Mouse (Mus musculus) embryonic facial prominence, embryonic 13.5 days (tissue): ENCODE data around the gene Bbc3. TPM values are rescaled to one million over a fixed set of nuclear protein-coding genes. Genes with fewer than 3 reads are reported as not detected.
"Not testable (repeated sequence)": the region's sequence is repeated elsewhere in the genome, so short reads cannot be mapped to it uniquely, and the experiment has no call there.

Experiments used
- ATAC-seq: fragments of 200-750 bp; cut with Nextera tagmentation; 2 replicates; pipeline ENCODE4 v1.8.0; 2017; ENCODE audit warnings: low read depth; ENCODE audit not compliant: insufficient number of reproducible peaks, insufficient read depth, low FRiP score, low TSS enrichment
- H3K27ac ChIP-seq: fragments of 300-500 bp; sonication (generic); 2 replicates; pipeline ENCODE4 v1.5.1; 2015; ENCODE audit warnings: moderate library complexity, mild to moderate bottlenecking, inconsistent platforms
- H3K27me3 ChIP-seq: fragments of 300-500 bp; sonication (generic); 2 replicates; pipeline ENCODE4 v1.6.1; 2015; ENCODE audit warnings: mild to moderate bottlenecking, inconsistent platforms
- H3K36me3 ChIP-seq: fragments of 300-500 bp; sonication (generic); 2 replicates; pipeline ENCODE4 v1.6.1; 2015; ENCODE audit warnings: mild to moderate bottlenecking, inconsistent platforms
- H3K4me1 ChIP-seq: fragments of 300-500 bp; sonication (generic); 2 replicates; pipeline ENCODE4 v1.6.1; 2015; ENCODE audit warnings: inconsistent platforms
- H3K4me2 ChIP-seq: fragments of 300-500 bp; sonication (generic); 2 replicates; pipeline ENCODE4 v1.6.1; 2015; ENCODE audit warnings: moderate library complexity, mild to moderate bottlenecking, inconsistent platforms
- H3K4me3 ChIP-seq: fragments of 300-500 bp; sonication (generic); 2 replicates; pipeline ENCODE4 v1.5.1; 2015; ENCODE audit warnings: mild to moderate bottlenecking, inconsistent platforms
- H3K9ac ChIP-seq: fragments of 300-500 bp; sonication (generic); 2 replicates; pipeline ENCODE4 v1.6.1; 2015; ENCODE audit warnings: mild to moderate bottlenecking, inconsistent platforms
- H3K9me3 ChIP-seq: fragments of 300-500 bp; sonication (generic); 2 replicates; pipeline ENCODE4 v1.6.1; 2016; ENCODE audit warnings: inconsistent platforms
- WGBS: fragments of 180-500 bp; shearing (Covaris S2); methylation state at CpG from one replicate; pipeline ENCODE4 v1.1.7; 2015; ENCODE audit warnings: mixed read lengths; 5-methylcytosine and 5-hydroxymethylcytosine counted together
- polyA plus RNA-seq: library from polyadenylated mRNA; unstranded; fragments of >200 nt; fragmentation: Nextera tagmentation; extraction: Ambion mirVana; gene quantifications from 2 replicates; pipeline ENCODE4 v1.2.1, GENCODE M21; 2015

The Bbc3 gene
- 4.8 and 5.2 TPM in 2 replicates for polyA plus RNA-seq

GRCm38 (mm10) chr7:16308093-16308492 lies at the start of gene Bbc3:
Gene Bbc3, plus strand, starts transcription at chr7:16308393.
- ATAC-seq, H3K9me3 ChIP-seq, H3K36me3 ChIP-seq: not testable (repeated sequence)
- peaks cover 46% of the 10 kb centered on the region for H3K4me1 ChIP-seq
- H3K27ac ChIP-seq, result peak within 1 kb of the TSS; percentile 44
- peak within 1 kb of the TSS; percentile 71 for H3K9ac ChIP-seq
- peaks cover 35% of the 10 kb centered on the region for H3K27me3 ChIP-seq
- 63% methylated on average over 1 of the region's 1 CpGs for WGBS
- peak within 1 kb of the TSS; percentile 68 for H3K4me3 ChIP-seq
- peak within 1 kb of the TSS; percentile 99 for H3K4me2 ChIP-seq

DNA sequence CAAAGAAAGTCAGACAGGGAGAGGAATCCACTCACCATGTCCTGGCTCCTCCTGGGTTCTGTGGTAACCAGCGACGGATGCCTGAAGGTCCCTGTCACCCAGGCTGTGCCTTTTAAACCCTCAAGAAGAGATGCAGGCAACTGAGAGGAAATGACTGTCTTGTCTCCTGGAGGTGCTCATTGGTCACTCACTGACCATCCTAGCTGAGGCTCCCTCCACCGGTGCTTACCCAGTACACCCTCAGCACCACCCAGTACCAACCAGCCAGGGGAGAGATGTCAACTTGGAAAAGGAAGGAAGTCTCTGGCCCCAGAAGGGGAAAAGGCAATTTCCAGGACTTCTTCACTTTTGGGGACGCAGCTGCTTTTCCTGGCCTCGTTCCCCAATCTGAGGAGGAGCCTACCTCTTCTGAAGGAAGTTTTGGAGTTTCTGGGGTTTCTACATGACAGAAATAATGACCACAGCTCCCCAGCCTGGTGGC lies 49.0 kb upstream of the Bbc3 start, which contains the start of gene C5ar1:
Gene C5ar1 (minus strand): TSS at position 431 of the 481 bp plus-strand sequence.
- 84% methylated on average over 5 of the region's 5 CpGs for WGBS
- no peak within 1 kb of the TSS for H3K4me2 ChIP-seq
- no peak for ATAC-seq
- no peak within 1 kb of the TSS for H3K27ac ChIP-seq
- no peaks in the 10 kb centered on the region for H3K9me3 ChIP-seq
- H3K27me3 ChIP-seq, result no peaks in the 10 kb centered on the region
- H3K4me1 ChIP-seq, result no peaks in the 10 kb centered on the region
- H3K36me3 ChIP-seq, result no peaks in the 10 kb centered on the region
- H3K4me3 ChIP-seq, result no peak within 1 kb of the TSS
- no peak within 1 kb of the TSS for H3K9ac ChIP-seq

- Histone ChIP-seq H3K27me3 (no peaks in the 10 kb centered on the region), H3K4me2 (no peak overlapping the region), H3K9ac (no peak overlapping the region), H3K4me1 (no peaks in the 10 kb centered on the region), H3K27ac (no peak overlapping the region), H3K4me3 (no peak overlapping the region), H3K9me3 (peaks cover 8% of the 10 kb centered on the region; the same call in 1 of the 2 replicates), H3K36me3 (no peaks in the 10 kb centered on the region)
- 90% methylated on average over 1 of the region's 1 CpGs for whole genome bisulfite sequencing
- ATAC-seq, result no peak
Measured at GRCm38 (mm10) chr7:16261097-16261496, 47.1 kb upstream of the Bbc3 start.

- ATAC-seq, result no peak
- H3K27me3 ChIP-seq, result no peaks in the 10 kb centered on the region
- H3K4me3 ChIP-seq, result no peak overlapping the region
- no peaks in the 10 kb centered on the region for H3K4me1 ChIP-seq
- H3K27ac ChIP-seq, result no peak overlapping the region
- WGBS, result 31% methylated on average over 8 of the region's 8 CpGs
- H3K36me3 ChIP-seq, result no peaks in the 10 kb centered on the region
- H3K4me2 ChIP-seq, result no peak overlapping the region
- no peak overlapping the region for H3K9ac ChIP-seq
- peaks cover 8% of the 10 kb centered on the region; the same call in 1 of the 2 replicates for H3K9me3 ChIP-seq
Measured at GRCm38 (mm10) chr7:16263015-16263787, 45.0 kb upstream of the Bbc3 start.

DNA sequence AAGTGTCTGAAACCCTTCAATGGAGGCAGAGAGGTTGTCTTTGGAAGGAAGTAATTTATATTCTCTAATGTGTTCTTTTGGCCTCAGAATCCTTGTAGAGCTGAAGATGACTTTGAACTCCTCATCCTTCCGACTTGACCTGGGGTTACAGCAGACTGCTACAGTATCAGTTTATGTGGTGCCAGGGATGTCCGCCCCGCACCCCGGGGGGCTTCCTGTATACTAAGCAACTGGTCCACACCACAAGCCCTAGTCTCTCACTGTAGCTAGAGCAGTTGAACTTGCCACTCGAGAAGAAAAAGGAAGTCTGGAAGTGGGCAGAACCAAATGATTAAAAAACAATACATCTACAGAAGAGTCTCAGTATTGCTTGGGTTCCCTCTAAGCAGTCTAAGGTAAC lies 44.4 kb upstream of the Bbc3 start:
- Histone ChIP-seq H3K9me3 (peaks cover 8% of the 10 kb centered on the region; the same call in 1 of the 2 replicates), H3K4me1 (no peaks in the 10 kb centered on the region), H3K4me2 (no peak overlapping the region), H3K27me3 (no peaks in the 10 kb centered on the region), H3K4me3 (no peak overlapping the region), H3K9ac (no peak overlapping the region), H3K27ac (no peak overlapping the region), H3K36me3 (no peaks in the 10 kb centered on the region)
- ATAC-seq, result no peak
- 81% methylated on average over 5 of the region's 5 CpGs for WGBS

- Histone ChIP-seq H3K27ac (no peak overlapping the region), H3K27me3 (no peaks in the 10 kb centered on the region), H3K4me3 (no peak overlapping the region), H3K36me3 (no peaks in the 10 kb centered on the region), H3K9me3 (peaks cover 8% of the 10 kb centered on the region; the same call in 1 of the 2 replicates), H3K9ac (no peak overlapping the region), H3K4me2 (no peak overlapping the region), H3K4me1 (no peaks in the 10 kb centered on the region)
- no peak for ATAC-seq
- WGBS, result 87% methylated on average over 11 of the region's 11 CpGs
Measured at GRCm38 (mm10) chr7:16265856-16266255, 42.3 kb upstream of the Bbc3 start.

GRCm38 (mm10) chr7:16266593-16266992 lies 41.6 kb upstream of the Bbc3 start:
- not testable (repeated sequence) for H3K4me3 ChIP-seq, H3K9me3 ChIP-seq, H3K9ac ChIP-seq, H3K4me2 ChIP-seq, H3K36me3 ChIP-seq, H3K27me3 ChIP-seq, H3K27ac ChIP-seq, ATAC-seq, H3K4me1 ChIP-seq
- WGBS, result 86% methylated on average over 7 of the region's 7 CpGs

GRCm38 (mm10) chr7:16271139-16271538 lies 37.1 kb upstream of the Bbc3 start:
- Histone ChIP-seq H3K4me3 (no peak overlapping the region), H3K4me1 (peaks cover 29% of the 10 kb centered on the region), H3K9ac (no peak overlapping the region), H3K27me3 (no peaks in the 10 kb centered on the region), H3K36me3 (peaks cover 12% of the 10 kb centered on the region), H3K4me2 (0 out of 2 replicates have a peak overlapping the region, but pooled peaks have one; percentile 77), H3K27ac (no peak overlapping the region), H3K9me3 (no peaks in the 10 kb centered on the region)
- 66% methylated on average over 1 of the region's 1 CpGs for WGBS
- ATAC-seq, result no peak

- Histone ChIP-seq H3K9me3 (no peaks in the 10 kb centered on the region), H3K27me3 (no peaks in the 10 kb centered on the region), H3K27ac (peak overlapping the region; percentile 96), H3K4me1 (peaks cover 29% of the 10 kb centered on the region), H3K9ac (peak overlapping the region; percentile 83), H3K4me3 (peak overlapping the region; percentile 68), H3K36me3 (peaks cover 28% of the 10 kb centered on the region), H3K4me2 (peak overlapping the region; percentile 77)
- peak; percentile 74 for ATAC-seq
- WGBS, result under 1% methylated on average over 46 of the region's 46 CpGs
Measured at GRCm38 (mm10) chr7:16272681-16273080, 35.5 kb upstream of the Bbc3 start.

- peak within 1 kb of the TSS; percentile 96 for H3K27ac ChIP-seq
- H3K4me2 ChIP-seq, result peak within 1 kb of the TSS; percentile 77
- H3K9ac ChIP-seq, result peak within 1 kb of the TSS; percentile 83
- peak; percentile 78 for ATAC-seq
- H3K4me1 ChIP-seq, result peaks cover 29% of the 10 kb centered on the region
- H3K27me3 ChIP-seq, result no peaks in the 10 kb centered on the region
- WGBS, result under 1% methylated on average over 49 of the region's 49 CpGs
- peak within 1 kb of the TSS; percentile 68 for H3K4me3 ChIP-seq
- H3K36me3 ChIP-seq, result peaks cover 33% of the 10 kb centered on the region
- H3K9me3 ChIP-seq, result no peaks in the 10 kb centered on the region
Measured at GRCm38 (mm10) chr7:16273081-16273765, 35.0 kb upstream of the Bbc3 start, which contains the start of gene Inafm1. Gene Inafm1, minus strand, starts transcription at chr7:16273617.

GRCm38 (mm10) chr7:16273766-16274140 lies 34.4 kb upstream of the Bbc3 start:
- Histone ChIP-seq H3K27me3 (no peaks in the 10 kb centered on the region), H3K4me1 (peaks cover 29% of the 10 kb centered on the region), H3K9ac (peak overlapping the region; percentile 83), H3K36me3 (peaks cover 38% of the 10 kb centered on the region), H3K4me3 (peak overlapping the region; percentile 68), H3K27ac (peak overlapping the region; percentile 96), H3K4me2 (peak overlapping the region; percentile 77), H3K9me3 (no peaks in the 10 kb centered on the region)
- under 1% methylated on average over 18 of the region's 18 CpGs for WGBS
- ATAC-seq, result peak; percentile 32
